Mouse (Mus musculus): ENCODE measurements around the gene Chp2.

DNA sequence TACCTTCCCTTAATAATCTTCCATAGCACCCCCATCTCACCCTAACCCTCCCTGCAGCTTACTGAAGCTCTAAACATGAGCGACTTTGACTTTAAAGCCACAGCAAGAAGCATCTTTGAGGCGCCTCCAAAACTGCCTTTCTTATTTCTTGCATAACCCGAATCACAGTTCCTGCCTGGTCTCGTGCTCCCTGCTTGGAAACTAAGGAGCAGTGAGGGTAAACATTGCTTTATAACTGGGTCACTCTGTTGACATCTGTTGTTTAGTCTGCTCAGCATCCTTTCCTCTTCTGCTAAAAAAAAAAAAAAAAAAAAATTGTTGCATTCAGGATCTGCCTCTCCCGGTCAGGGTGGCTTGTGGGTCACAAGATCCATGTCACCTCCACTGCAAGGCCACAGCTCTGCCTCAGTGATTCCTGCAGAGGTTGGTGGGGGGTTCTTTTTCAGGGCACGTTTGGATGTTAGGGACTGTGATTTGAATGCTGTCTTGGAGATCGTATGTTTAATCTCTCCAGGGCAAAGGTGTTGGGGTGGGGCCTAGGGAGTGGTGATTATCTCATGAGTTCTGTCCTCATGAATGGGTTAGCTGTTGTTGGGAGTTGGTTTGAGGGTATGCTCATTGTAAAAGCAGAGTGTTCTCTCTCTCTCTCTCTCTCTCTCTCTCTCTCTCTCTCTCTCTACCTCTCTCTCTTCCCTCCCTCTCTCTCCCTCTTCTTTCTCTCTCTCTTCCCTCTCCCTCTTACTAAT lies 10.8 kb upstream of the Chp2 start:
- no peak for TF ChIP-seq CTCF (IDR thresholded peaks at IDR 0.05; ENCODE audit: borderline replicate concordance, control insufficient read depth, extremely low read depth, insufficient read depth, low read length, poor library complexity)
- no peak for TF ChIP-seq POLR2A (IDR thresholded peaks at IDR 0.05; ENCODE audit: control insufficient read depth, extremely low read depth, insufficient read depth, low read length, poor library complexity)

Data from thymus, adult 2 months (tissue).